Mouse (Mus musculus) frontal cortex, postnatal 14 days (tissue): Measurements from ENCODE around the gene Bnc1.

Experiments
- DNase-seq, 2 experiments: peaks; one replicate each; pipeline ENCODE4 v3.0.0; 2022; ENCODE audit warnings: low spot score in 2 of 2

Gene Bnc1

DNA sequence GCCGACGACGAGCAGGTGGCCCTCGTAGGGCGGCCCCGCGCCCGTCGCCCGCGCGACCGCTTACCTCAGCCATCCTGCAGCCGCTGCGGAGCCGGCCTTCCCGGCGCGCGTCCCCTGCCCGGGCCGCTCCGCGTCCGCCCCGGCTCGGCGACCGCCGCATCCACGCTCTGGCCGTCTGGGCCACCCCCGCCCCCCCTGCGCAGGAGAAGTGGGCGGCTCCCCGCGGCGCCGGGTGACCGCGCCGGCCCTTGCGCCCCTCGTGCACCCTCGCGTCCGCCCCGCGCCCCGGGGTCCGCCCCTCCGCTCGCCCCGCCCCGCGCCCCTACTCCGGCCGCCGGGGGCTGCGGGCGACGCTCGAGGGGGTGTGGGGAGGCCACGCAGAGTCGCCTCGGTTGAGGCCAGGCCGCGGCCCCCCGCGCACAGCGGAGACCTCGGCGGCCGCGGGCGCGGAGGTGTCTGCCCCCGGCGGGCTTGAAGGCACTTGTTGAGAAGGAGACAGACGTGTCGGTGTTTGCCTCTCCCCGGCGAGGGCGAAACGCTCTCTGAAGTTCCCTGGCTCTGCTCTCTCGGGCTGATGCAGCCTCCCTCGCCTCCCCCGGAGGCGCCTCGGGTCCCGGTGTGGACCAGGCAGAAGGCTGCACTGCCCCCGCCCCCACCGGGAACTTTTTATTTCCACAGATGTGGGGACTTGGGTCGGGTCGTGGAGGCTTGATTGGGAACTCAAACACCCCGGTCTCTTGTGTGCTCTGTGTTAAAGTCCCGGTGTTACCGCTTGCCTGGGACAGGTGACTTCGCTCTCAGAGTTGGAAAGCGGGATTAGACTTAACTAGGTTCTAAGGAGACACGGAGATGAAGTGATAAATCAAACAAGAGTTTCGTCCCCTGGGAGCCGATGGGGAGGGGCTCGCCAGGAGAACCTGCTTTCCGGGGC, at the start of gene Bnc1:
Bnc1 (minus strand) TSS at position 162 of the 931 bp plus-strand sequence.
- DNase-seq, result no peak

DNA sequence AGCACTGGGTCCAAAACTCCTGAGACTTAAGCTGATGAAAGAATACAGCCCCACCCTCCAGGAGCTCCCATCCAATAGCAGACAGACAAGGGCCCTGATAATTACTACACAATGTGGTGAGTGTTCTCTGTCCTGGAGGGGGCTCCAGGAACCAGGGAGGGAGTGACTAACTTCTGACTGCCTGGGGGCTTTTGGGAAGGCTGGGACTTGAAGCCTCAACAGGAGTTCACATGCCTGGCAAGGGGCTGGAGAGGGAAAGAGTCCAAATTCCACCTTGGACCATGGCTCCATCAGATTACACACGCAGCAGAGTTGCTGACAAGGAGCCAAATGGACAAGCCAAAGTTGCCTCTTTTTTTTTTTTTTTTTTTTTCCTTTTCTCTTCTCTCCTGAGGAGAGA, 41.3 kb upstream of the Bnc1 start:
- no peak for DNase-seq

DNA sequence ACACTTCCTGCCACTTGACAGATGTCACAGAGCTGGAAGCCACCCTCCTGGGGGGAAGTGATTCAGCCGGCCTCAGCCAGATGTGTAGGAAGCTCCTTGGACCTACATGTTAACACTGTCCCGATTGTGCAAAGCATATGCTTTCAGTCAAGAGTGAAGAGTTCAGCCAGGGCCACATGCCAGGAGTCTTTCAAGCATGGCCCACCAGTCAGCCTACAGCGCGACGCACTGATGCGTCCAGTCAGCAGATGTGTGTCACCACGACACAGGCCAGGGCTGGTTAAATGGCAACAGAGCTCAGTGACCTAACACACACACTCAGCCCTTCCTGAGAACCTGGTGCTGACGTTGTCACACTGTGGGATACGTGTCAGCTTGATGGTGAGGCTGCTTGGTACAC, 37.6 kb upstream of the Bnc1 start:
- DNase-seq, result no peak

DNA sequence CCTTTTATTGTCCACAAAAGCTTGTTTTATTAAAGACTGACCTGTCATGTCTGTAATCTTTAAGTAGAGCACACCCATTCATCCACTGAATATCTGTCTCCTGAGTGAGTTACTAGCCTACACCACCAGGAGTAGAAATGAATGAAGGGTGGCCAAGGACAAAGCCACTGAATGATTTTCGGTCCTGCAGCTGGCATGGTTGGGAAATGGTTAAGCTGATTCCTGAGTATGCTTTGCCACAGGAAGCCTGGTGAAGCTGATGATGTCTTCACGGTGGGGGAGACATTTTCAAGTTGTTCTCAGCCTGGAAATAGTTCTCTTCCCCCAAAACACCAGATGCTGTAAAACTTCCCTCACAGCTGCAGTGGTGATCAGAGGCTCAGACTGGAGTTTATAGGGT, 33.7 kb upstream of the Bnc1 start:
- DNase-seq, result no peak

DNA sequence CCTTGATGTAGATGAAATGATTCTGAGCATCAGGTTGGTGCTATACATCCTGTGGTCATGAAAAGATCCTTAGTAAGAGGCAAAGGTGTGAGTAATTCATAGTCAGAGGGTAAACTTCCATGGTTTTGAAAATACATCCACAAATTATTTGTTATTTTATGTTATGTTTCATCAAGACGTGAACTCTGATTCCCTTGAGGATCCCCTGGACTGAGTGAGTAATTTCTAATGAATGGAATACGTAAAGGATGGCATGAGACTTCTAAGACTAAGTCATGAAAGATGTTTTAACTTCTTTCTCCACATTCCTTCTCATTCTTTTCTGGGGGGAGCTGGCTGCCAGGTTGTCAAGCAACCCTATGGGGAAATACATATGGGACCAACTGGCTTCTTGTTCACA, 31.6 kb upstream of the Bnc1 start:
- DNase-seq, result no peak

DNA sequence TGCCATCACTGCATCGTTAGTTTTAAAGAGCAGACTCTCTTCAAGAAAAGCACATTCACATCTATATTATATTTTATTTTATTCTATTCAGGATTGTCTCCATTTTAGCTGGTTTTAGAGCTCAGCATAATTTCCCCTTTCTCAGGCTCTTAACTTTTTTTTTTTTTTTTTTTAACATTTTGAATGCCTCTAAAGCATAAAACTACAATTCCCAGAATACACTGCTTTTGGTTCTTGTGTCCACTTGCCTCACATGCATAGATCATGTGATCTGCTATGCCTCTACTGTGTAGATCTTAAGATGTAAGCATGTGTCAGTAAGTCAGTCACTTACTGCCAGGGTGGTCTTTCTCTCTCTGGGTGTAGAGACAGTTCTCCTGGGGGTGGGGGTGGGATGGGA, 30.3 kb upstream of the Bnc1 start:
- no peak for DNase-seq

DNA sequence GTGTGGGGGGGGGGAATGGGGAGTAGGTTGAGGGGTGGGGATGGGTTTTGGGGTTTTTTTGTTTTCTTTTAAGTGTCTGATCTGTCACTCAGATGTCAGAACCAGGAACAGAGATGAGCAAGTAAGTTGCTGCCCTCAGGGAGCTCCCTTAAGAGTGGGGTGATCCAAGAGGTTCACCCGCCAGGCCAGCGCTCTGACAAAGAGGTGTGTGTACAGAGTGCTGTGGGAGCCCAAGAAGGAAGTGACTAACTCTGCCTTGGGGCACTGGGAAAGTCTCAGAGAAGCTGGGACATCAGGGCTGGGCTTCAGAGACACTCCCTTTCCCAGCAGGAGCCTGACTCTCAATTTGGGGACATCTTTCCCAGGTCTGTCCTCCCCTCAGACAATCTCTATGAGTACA, 25.9 kb upstream of the Bnc1 start:
- DNase-seq, result no peak

DNA sequence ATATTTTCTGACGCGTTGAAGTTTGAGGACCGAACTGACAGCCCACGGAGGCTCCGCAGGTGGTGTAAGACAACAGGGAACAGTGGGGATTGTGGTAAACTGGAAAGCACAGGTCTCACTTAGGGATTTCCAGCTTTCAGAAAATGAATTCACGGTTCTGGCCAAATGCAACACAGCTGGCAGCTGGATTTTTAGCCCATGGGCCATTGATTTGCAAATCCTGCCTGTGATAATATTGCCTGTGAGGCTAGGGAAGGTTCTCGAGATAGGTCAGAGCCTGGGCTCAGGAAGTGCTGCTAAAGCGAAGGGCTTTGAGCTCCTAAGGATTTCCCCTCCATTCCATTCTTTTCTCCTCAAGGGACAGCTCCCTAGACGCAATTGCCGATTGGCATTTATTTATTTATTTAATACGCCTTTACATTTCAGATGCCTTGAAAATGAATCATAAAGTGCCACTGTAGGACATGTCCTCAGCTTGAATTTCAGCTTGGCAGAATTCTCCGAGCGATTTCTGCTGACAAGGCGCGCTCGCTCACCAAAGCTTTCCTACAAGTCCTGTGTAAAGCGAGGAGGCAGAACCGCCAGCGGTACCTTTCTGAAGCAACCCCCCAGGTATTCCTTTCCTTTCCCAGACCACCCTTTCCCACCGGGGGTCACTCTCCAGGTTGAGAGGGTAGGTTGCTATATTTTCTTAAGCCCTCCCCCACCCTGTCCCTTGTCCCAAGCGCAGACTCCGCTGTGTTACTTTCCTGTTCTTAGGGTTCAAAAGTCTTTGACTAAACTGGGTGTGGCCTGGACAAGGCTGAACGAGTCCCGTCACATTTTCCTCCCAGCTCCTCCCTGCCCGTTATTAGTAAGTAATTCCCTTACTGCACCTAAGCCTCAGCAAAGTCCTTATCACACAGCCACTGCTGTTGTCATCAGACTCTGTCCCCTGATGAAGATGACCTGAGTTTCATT, 24.9 kb upstream of the Bnc1 start:
- no peak for DNase-seq

DNA sequence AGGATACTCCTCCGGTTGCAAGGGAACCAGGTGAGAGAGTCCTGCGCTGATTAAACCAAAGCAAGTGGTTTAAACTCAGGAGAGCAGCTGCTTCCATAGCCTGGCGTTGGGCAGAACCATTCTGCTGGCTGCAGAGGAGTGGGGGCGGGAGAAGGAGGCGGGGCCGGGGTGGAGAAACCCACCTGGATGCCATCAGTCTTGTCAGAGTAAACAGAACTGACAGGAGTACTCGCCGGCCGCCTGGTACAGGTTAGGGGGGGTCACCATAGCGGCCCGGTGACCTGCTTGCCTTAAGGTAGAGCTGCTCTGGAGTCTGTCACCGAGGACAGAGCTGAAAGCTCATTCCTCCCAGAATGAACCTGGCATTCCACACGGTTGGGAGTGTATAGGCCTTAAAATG, 20.4 kb upstream of the Bnc1 start:
- no peak for DNase-seq

DNA sequence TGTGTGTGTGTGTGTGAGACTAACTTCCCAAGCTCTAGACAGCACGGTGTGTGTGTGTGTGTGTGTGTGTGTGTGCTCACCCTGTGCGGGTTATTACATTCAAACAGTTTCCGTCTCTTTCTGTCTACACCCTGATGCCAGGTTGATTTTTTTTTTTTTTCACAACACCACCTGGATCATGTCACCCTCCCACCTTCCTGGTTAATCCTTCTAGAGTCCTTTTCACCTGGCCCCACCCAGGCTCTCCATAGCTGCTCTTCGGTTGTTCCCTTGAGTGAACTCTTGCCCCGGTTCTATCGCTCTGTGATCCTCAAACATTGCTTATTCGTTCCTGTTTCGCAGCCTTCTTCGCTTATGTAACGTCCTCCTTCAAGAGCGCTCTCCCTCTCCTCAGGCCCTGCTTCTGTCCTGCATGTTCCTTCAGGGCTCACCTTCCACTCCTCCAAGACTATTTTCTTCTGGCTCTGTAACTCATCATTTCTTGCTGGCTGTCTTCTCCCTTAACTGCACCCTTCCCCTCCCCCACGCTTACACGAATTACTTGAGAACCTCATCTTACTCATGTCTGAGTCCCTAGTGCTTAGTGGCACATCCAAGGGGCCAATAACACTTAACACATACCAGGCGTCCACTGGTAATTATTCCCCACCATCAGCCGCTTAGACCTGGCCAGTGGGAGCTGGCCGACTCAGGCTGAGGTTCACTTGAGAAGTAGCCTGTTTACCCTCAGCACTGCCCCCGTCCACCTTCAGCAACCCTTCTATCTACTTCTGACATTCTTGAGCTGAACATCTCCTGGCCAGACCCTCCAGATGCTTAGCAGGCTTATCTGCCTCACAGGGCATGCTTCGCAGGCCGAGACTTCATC, 19.7 kb upstream of the Bnc1 start:
- no peak for DNase-seq

DNA sequence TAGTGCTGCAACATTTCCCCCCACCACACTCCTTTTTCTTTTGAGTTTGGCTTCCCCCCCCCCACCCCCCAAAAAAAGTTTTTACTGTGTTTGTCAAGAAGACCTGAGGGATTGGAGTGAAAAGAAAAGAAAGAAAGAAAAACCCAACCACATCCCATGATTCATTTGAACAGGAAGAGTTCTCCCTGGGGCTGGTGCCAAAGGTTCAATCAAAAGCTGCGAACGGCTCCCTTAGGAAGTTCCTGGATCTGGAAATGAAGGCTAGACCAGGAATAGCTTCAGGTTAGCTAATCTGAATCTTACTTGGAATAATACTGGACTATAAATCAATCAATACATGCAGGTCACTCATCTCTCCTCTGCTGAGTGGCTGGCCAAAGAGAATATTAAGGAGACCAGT, 15.1 kb upstream of the Bnc1 start:
- DNase-seq, result no peak

DNA sequence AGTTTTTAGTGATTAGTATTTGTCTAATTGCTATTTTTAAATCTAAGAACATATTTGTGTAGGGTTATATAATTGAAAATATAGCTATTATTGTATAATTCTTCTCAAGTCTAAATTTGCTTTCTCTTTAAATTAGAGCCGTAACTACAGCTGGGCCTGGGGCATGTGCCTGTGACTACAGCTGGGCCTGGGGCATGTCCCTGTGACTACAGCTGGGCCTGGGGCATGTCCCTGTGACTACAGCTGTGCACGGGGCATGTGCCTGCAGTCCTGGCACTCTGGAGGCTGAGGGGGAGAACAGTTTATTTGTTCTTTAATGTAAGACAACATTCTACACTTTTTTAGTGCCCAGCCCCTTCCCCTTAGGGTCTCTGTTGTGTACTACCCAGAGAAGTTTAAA, 12.1 kb upstream of the Bnc1 start:
- DNase-seq, result no peak

DNA sequence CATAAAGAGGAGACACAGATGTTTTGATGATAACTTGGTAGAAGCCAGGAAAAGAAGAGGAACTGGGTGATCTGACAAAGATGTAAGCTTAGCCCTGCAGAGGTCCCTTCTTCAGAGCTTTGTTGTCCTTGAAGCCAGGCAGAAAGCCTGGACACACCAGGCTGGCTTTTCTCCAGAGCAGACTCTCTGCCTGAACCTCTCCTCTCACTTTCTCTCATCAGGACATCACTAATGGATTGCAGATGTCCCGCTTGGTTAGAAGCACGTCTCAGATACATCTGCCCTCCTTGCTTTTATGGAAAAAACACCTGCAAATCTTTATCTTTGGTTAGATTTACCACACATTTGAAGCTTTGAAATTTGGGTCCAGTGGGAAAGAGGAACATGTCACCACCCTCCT, 7.7 kb upstream of the Bnc1 start:
- no peak for DNase-seq

DNA sequence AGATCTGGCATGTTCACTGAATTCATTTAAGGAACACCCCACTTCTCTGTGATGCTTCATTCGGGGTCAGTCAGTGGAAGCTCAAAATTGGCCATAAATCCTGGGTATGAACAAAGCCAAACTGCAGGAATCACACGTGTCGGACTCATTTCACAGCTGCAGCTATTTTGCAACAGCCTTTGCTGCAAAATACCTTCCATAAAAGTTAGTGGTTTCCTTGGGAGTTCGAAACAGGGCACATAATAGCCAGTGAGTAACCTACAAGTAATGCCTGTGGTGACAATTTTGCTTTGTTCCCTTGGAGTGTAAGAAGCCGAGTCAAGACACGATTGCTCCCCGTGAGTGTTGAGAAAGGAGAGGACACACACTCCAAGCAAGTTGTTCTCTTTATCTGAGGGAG, 7.3 kb upstream of the Bnc1 start:
- DNase-seq, result no peak

DNA sequence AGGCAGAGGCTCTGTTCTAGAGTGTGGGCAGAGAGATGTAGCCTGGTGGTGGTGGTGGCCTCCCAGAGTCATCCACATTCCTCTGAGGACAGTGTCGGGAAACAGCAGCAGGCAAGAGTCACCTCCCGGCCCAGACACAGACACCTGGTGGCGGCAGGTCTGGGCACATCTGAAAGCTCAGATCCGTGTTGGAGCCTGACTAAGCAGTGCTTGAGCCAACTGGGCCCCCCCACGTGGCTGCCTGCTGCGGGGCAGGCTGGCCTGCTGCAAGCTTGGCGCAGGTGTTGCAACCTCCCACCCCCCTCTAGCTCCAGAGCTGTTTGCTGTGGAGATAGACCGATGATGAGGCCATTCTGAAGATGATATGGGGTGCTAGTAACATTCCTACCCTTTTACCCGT, 3.9 kb upstream of the Bnc1 start:
- DNase-seq, result no peak

DNA sequence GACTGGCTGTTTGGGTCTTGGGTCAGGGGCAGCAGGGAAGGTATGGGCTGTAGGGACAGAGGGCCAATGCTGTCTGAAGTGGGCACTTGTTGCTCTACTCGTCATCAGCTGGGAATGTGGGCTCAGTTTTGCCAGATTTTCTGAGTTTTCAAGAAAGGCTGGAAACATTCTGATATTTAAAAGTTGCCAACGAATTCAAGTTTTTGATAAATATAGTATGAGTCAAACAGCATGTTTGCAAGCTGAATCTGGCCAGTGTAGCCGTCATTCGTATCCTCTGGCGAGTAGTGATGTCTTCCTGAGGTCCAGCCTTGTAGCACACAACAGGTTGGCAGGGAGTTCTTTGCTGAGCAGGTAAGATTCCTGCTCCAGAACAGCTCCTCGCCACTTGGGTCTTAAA, 3.0 kb upstream of the Bnc1 start:
- DNase-seq, result no peak

DNA sequence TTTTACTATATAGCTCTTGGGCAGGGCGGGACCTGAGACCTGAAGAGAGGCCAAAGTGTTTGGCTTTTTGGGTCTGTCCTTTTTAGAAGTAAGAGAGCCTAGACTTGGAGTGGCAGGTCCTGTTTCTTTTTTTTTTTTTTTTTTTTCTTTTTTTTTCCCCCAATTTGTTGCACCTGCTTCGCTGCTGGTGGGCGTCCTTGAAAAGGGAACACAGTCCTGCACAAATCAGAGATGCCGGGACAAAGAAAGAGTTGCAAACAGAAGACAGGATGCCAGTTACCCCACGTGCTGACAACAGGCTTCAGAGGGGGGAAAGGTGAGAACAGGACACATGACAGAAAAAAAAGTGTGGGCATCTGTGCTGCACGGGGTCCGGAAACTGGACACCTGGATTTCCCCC, 1.0 kb upstream of the Bnc1 start:
- DNase-seq, result no peak

DNA sequence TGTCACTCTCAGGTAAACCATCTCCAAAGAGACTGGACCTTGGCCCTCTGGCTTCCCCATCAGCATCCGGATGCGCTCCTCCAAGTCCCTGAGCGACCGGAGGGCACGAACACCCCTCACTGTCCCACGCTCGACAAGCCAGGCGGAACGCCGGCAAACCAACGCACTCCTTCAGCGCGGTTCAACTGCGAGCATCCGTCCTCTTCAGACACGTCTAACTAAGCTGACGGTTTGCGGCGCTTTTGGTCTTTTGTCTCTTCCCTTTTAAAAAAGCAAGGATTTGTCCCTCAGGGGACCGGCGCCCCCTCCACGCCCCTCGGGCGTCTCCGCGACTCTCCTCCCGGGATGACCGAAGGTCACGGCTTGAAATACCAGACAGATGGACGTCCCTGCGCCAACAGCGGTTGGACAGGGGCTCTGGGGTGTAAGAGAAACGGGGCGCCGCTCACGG, 456 bp downstream of the Bnc1 start:
- DNase-seq, result no peak

DNA sequence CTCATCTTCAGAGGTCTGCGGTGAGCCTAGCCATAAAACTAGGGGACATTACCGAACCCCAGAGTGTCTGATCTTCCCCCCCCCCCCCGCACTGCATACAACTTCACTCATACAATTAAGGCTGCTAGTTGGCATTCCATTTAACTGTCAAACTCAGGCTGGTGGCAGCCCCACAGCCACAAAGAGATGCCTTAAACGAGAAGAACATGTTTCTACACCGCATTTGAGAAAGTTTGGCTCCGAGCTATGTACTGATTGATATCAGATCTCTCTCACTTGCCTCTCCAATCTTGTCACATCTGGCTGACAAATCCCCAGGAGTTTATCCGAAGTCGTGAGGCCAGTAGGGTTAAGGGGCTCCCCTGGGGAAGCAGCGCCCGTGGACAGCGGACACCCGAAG, 976 bp downstream of the Bnc1 start:
- no peak for DNase-seq

DNA sequence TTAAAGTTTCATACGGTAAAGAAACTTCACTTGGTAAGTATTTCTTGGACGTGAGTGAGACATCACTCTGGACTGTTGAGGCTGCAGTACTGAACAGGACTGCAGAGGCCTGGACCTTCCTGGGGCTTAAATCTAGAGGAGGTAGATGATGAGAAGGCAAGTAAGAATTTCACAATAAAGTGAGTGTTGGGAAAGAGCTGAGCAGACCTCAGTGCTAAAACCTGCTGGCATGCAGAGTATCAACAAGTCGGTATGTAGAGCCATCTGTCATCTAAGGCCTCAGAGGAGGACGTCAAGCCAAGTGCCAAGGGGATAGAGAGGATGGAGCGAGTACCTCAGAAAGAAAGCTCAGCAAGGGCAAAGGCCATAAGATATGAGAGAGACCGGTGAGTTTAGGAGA, 8.4 kb downstream of the Bnc1 start:
- no peak for DNase-seq

DNA sequence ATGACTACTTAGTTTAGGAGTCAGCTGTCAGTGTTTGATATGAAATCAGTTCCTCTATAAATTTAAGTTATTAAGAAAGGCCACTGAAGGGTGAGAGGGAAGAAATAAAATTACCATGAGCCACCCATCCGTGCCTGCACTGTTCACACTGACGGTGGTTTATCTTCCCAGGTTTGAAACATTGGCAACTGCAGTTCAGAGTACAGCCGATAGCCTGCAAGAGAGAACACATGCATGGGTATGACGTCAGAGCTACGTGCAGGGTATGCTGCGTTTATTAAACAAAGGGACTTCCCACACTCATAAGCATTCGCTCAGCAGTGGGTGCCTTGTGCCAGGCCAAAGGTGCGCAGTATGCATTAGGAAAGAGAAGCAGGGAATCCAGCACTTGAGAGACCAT, 13.8 kb downstream of the Bnc1 start:
- no peak for DNase-seq

DNA sequence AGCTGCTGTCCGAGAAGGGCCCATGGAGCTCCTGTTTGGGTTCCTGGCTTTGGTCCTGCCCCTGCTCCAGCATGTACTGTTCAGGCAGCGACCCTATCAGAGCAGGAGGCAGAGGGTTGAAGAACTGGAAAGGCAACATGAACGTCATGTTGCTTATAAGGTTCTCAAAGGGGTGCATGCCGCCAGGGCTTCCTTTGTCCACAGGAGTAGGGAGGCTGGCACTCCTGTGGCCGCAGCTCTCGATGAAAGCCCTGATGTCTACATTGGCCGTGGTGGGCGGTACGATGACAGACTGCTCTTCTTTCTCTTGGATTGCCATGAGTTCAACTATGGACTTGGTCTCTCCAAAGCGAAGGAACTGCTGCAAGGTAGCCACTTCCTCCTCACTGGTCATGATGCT, 17.5 kb downstream of the Bnc1 start:
- DNase-seq, result no peak
